Mouse (Mus musculus): ENCODE results near the gene Serpine3. TPM values are rescaled to one million over a fixed set of nuclear protein-coding genes. Genes with fewer than 3 reads are reported as not detected.

Gene Serpine3
- polyA plus RNA-seq, 1 experiment from 2014 or later: not detected

DNA sequence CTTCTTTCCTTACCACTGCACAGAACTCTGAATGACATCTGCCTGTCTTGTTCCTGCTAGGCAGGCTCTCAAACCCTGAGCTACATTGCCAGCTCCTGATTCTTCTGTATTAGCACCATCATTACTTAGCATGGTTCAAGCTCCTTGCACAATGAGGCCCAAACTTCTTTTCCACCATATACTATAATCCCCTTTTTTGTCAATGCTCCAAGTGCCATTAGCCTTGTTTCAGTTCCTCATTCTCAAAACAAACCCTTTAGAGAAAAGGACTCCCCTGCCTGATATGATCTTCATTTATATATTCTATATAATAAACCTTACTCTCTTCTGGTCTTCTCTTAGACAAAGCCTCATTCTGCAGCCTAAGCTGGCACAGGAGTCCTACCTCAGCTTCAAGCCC, 61.1 kb downstream of the Serpine3 start:
- no peak for ATAC-seq
- no peak overlapping the region for H3K4me3 ChIP-seq (ENCODE audit: low read depth, low read length)
- no peak for TF ChIP-seq CTCF (IDR thresholded peaks at IDR 0.05; ENCODE audit: low read depth)

DNA sequence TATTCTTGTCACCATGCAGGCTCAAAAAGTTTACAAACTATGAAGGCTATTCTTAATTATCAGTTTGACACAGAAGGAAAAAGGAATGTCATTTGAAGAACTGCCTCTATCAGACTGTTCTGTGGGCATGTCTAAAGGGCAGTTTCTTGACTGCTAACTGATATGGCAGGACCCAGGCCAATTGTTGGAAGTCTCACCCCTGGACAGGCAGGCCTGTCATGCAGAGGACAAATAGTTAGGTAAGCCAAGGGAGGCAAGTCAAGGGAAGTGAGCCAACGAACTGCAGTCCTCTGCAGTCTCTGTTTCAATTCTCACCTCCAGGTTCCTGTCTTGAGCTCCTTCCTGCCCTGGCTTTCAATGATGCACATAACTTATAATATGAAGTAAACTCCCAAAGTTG, 68.4 kb downstream of the Serpine3 start:
- no peak overlapping the region for H3K4me2 ChIP-seq (replicated peaks; ENCODE audit: low read depth)
- H3K9me3 ChIP-seq (ENCODE audit: control insufficient read depth): no peaks in the 10 kb centered on the region
- no peaks in the 10 kb centered on the region for H3K27me3 ChIP-seq (replicated peaks; ENCODE audit: control insufficient read depth, insufficient read depth, low read length)
- no peak for ATAC-seq
- H3K36me3 ChIP-seq (ENCODE audit: control insufficient read depth, insufficient read depth): peaks cover 13% of the 10 kb centered on the region; the same call in 1 of the 2 replicates
- no peak for TF ChIP-seq CTCF (IDR thresholded peaks at IDR 0.05; ENCODE audit: low read depth)
- no peak overlapping the region for H3K9ac ChIP-seq (ENCODE audit: low read depth, low read length)
- no peak overlapping the region for H3K27ac ChIP-seq (ENCODE audit: low read depth, low read length)
- WGBS: 71% methylated on average over 1 of the region's 1 CpGs
- H3K4me3 ChIP-seq (ENCODE audit: low read depth, low read length): no peak overlapping the region
- H3K4me1 ChIP-seq (replicated peaks; ENCODE audit: control insufficient read depth, insufficient read depth, low read length): no peaks in the 10 kb centered on the region

More for the DNA sequence above, 61.1 kb downstream of the Serpine3 start:
- no peaks in the 10 kb centered on the region for H3K36me3 ChIP-seq (ENCODE audit: control insufficient read depth, insufficient read depth)
- H3K27ac ChIP-seq (ENCODE audit: low read depth, low read length): no peak overlapping the region
- H3K27me3 ChIP-seq (replicated peaks; ENCODE audit: control insufficient read depth, insufficient read depth, low read length): no peaks in the 10 kb centered on the region
- no peak overlapping the region for H3K4me2 ChIP-seq (replicated peaks; ENCODE audit: low read depth)
- no peaks in the 10 kb centered on the region for H3K9me3 ChIP-seq (ENCODE audit: control insufficient read depth)
- H3K9ac ChIP-seq (ENCODE audit: low read depth, low read length): no peak overlapping the region
- no peaks in the 10 kb centered on the region for H3K4me1 ChIP-seq (replicated peaks; ENCODE audit: control insufficient read depth, insufficient read depth, low read length)

GRCm38 (mm10) chr14:62733666-62734065, 70.2 kb downstream of the Serpine3 start:
- Histone ChIP-seq H3K36me3 (ENCODE audit: control insufficient read depth, insufficient read depth) (peaks cover 16% of the 10 kb centered on the region; the same call in 1 of the 2 replicates), H3K9me3 (ENCODE audit: control insufficient read depth) (no peaks in the 10 kb centered on the region), H3K4me2 (replicated peaks; ENCODE audit: low read depth) (no peak overlapping the region), H3K4me1 (replicated peaks; ENCODE audit: control insufficient read depth, insufficient read depth, low read length) (no peaks in the 10 kb centered on the region), H3K4me3 (ENCODE audit: low read depth, low read length) (no peak overlapping the region), H3K27ac (ENCODE audit: low read depth, low read length) (no peak overlapping the region), H3K27me3 (replicated peaks; ENCODE audit: control insufficient read depth, insufficient read depth, low read length) (no peaks in the 10 kb centered on the region), H3K9ac (ENCODE audit: low read depth, low read length) (no peak overlapping the region)
- WGBS: 60% methylated on average over 2 of the region's 2 CpGs
- TF ChIP-seq CTCF (IDR thresholded peaks at IDR 0.05; ENCODE audit: low read depth): no peak
- ATAC-seq: no peak

- H3K4me2 ChIP-seq (replicated peaks; ENCODE audit: low read depth): no peak overlapping the region
- WGBS: 81% methylated on average over 1 of the region's 1 CpGs
- H3K27ac ChIP-seq (ENCODE audit: low read depth, low read length): no peak overlapping the region
- no peaks in the 10 kb centered on the region for H3K27me3 ChIP-seq (replicated peaks; ENCODE audit: control insufficient read depth, insufficient read depth, low read length)
- ATAC-seq: no peak
- no peaks in the 10 kb centered on the region for H3K4me1 ChIP-seq (replicated peaks; ENCODE audit: control insufficient read depth, insufficient read depth, low read length)
- H3K36me3 ChIP-seq (ENCODE audit: control insufficient read depth, insufficient read depth): peaks cover 11% of the 10 kb centered on the region; the same call in 1 of the 2 replicates
- H3K9ac ChIP-seq (ENCODE audit: low read depth, low read length): no peak overlapping the region
- no peak overlapping the region for H3K4me3 ChIP-seq (ENCODE audit: low read depth, low read length)
- H3K9me3 ChIP-seq (ENCODE audit: control insufficient read depth): no peaks in the 10 kb centered on the region
- no peak for TF ChIP-seq CTCF (IDR thresholded peaks at IDR 0.05; ENCODE audit: low read depth)
These were observed 72.2 kb downstream of the Serpine3 start for GRCm38 (mm10) chr14:62735646-62736045.

Other genes with a start within 250 kb of the Serpine3 start
- gene Gucy1b2, start 207.4 kb upstream of the Serpine3 start, polyA plus RNA-seq (2015; fragmentation: Nextera tagmentation; extraction: Ambion mirVana): 0.07 TPM in 1 of 2 replicates, not detected in the other
- gene Fam124a, start 107.9 kb upstream of the Serpine3 start, polyA plus RNA-seq (2015; fragmentation: Nextera tagmentation; extraction: Ambion mirVana): 4.1 and 5.1 TPM in 2 replicates
- 0.65 and 0.77 TPM in 2 replicates for gene Gm4131, start 96.7 kb upstream of the Serpine3 start, polyA plus RNA-seq (2015; fragmentation: Nextera tagmentation; extraction: Ambion mirVana)
- gene Ints6, start 97.5 kb downstream of the Serpine3 start, polyA plus RNA-seq (2015; fragmentation: Nextera tagmentation; extraction: Ambion mirVana): 6.5 and 8.5 TPM in 2 replicates
- 1.4 and 1.6 TPM in 2 replicates for gene Wdfy2, start 174.0 kb downstream of the Serpine3 start, polyA plus RNA-seq (2015; fragmentation: Nextera tagmentation; extraction: Ambion mirVana)